Mouse (Mus musculus): Measurements from ENCODE around the gene Zdhhc21. TPM values are rescaled to one million over a fixed set of nuclear protein-coding genes. Genes with fewer than 3 reads are reported as not detected.

Gene Zdhhc21
- total RNA-seq, 2 experiments from 2014 or later: 19.8 to 20.3 TPM

- DNase-seq: no peak
Observed at GRCm38 (mm10) chr4:82863316-82863715, 3.6 kb upstream of the Zdhhc21 start.

- DNase-seq: no peak
Observed at GRCm38 (mm10) chr4:82861451-82861850, 1.7 kb upstream of the Zdhhc21 start.

GRCm38 (mm10) chr4:82860566-82860965 is 808 bp upstream of the Zdhhc21 start:
- no peak for DNase-seq

GRCm38 (mm10) chr4:82858431-82859010 is 1.2 kb downstream of the Zdhhc21 start:
- DNase-seq: no peak

- DNase-seq: no peak
Observed at GRCm38 (mm10) chr4:82856986-82857385, 2.8 kb downstream of the Zdhhc21 start.

- DNase-seq: no peak
Observed at GRCm38 (mm10) chr4:82853809-82854208, 5.9 kb downstream of the Zdhhc21 start.

- no peak for DNase-seq
Observed at GRCm38 (mm10) chr4:82848552-82849234, 11.1 kb downstream of the Zdhhc21 start.

GRCm38 (mm10) chr4:82837526-82838240 is 22.1 kb downstream of the Zdhhc21 start:
- DNase-seq: no peak

GRCm38 (mm10) chr4:82831155-82831554 is 28.6 kb downstream of the Zdhhc21 start:
- DNase-seq: no peak

GRCm38 (mm10) chr4:82829429-82829828 is 30.3 kb downstream of the Zdhhc21 start:
- DNase-seq: no peak

- no peak for DNase-seq
Observed at GRCm38 (mm10) chr4:82827001-82827400, 32.8 kb downstream of the Zdhhc21 start.

- DNase-seq: no peak
Observed at GRCm38 (mm10) chr4:82817833-82818232, 41.9 kb downstream of the Zdhhc21 start.

GRCm38 (mm10) chr4:82816351-82816750 is 43.4 kb downstream of the Zdhhc21 start:
- no peak for DNase-seq

- DNase-seq: peak; percentile 21
Observed at GRCm38 (mm10) chr4:82815296-82815695, 44.5 kb downstream of the Zdhhc21 start.

GRCm38 (mm10) chr4:82813356-82813755 is 46.4 kb downstream of the Zdhhc21 start:
- DNase-seq: no peak

- no peak for DNase-seq
Observed at GRCm38 (mm10) chr4:82807811-82808210, 51.9 kb downstream of the Zdhhc21 start.

GRCm38 (mm10) chr4:82806176-82806757 is 53.5 kb downstream of the Zdhhc21 start:
- no peak for DNase-seq

- no peak for DNase-seq
Observed at GRCm38 (mm10) chr4:82804019-82804418, 55.7 kb downstream of the Zdhhc21 start.

- DNase-seq: no peak
Observed at GRCm38 (mm10) chr4:82793608-82794007, 66.2 kb downstream of the Zdhhc21 start.

- DNase-seq: no peak
Observed at GRCm38 (mm10) chr4:82792906-82793580, 66.7 kb downstream of the Zdhhc21 start.

GRCm38 (mm10) chr4:82765513-82766216 is 94.1 kb downstream of the Zdhhc21 start:
- DNase-seq: no peak

- no peak for DNase-seq
Observed at GRCm38 (mm10) chr4:82763586-82763985, 96.2 kb downstream of the Zdhhc21 start.
